ENCODE assay signal across 11 mouse cellular contexts in the genomic region with DNA sequence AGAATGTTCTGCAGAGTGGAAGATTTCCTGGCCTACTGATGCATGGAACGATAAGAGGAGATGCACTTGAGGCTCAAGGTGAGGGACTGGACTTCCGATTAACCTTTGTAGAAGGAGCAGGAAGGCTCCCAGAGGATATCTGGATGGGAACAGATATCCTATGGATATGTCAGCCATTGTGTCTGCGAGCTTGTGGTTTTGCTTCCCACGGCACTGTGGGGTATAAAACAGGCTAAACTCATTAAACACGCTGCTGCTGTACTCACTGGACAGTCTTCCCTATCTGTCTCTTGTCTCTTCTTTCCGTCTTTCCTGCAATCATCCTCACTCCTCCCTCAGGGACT. TPM values are rescaled to one million over a fixed set of nuclear protein-coding genes. Genes with fewer than 3 reads are reported as not detected.
DNase-seq lines count a peak whose midpoint lies in the region; ATAC-seq and TF ChIP-seq lines count a peak whose summit lies in the region.
"Had no signal": no experiment of that assay in that cellular context is flagged by ENCODE, and none has a peak within 500 bp of the region (broad histone marks: within the 10 kb centered on the region; RNA-seq: fewer than 3 reads in every experiment).

No protein-coding gene starts in this region.

- no peaks in the 10 kb centered on the region for H3K9me3 ChIP-seq in CH12.LX (replicated peaks; ENCODE audit: low read length)
- H3K9me3 ChIP-seq in hindbrain, embryonic 11.5 days (ENCODE audit: control insufficient read depth, low read length), result no peaks in the 10 kb centered on the region
- H3K9me3 ChIP-seq in liver, postnatal 0 days (ENCODE audit: low read length), result no peaks in the 10 kb centered on the region

- dilution Hi-C loops in CH12.LX (cut with MboI; ENCODE audit: extremely low pct_ligation_motif_present, extremely low pct_unique_long_range_greater_than_20kb, low sequenced_read_pairs), result no loop called here

- H3K4me3 ChIP-seq in heart, adult 2 months, result peak overlapping the region; percentile 31
- peak overlapping the region in 2 of 3 experiments; percentile 16 to 18 for H3K4me3 ChIP-seq in CH12.LX (replicated peaks in 1 of 3; ENCODE audit: low read depth in 2 of 3, low read length in 2 of 3, poor library complexity in 1 of 3)
- H3K4me3 ChIP-seq in hindbrain, embryonic 11.5 days (ENCODE audit: low read depth, low read length), result peak overlapping the region; percentile 26; the same call in 1 of the 2 replicates
- peak overlapping the region; percentile 22; the same call in 1 of the 2 replicates for H3K4me3 ChIP-seq in liver, postnatal 0 days (ENCODE audit: low read depth, low read length)

- no peak overlapping the region for H3K27ac ChIP-seq in heart, adult 2 months
- H3K27ac ChIP-seq in CH12.LX (ENCODE audit: insufficient read depth, low read depth), result no peak overlapping the region
- no peak overlapping the region for H3K27ac ChIP-seq in hindbrain, embryonic 11.5 days (ENCODE audit: low read depth, low read length)
- H3K27ac ChIP-seq in liver, postnatal 0 days (ENCODE audit: low read depth), result no peak overlapping the region
- H3K27ac ChIP-seq: macrophage had no signal

- no peak for TF ChIP-seq CTCF in heart, adult 2 months (IDR thresholded peaks at IDR 0.05)
- no peak for TF ChIP-seq CTCF in CH12.LX (conservative IDR thresholded peaks at IDR 0.05 in 1 of 2, IDR thresholded peaks at IDR 0.05 in 1 of 2; ENCODE audit: low read depth in 2 of 2, low read length in 2 of 2)
- no peak for TF ChIP-seq CTCF in liver, postnatal 0 days (IDR thresholded peaks at IDR 0.05; ENCODE audit: low read depth)

- in situ Hi-C loops in CH12.LX (cut with MboI; ENCODE audit: low pct_ligation_motif_present, low pct_unique_long_range_greater_than_20kb, low sequenced_read_pairs), result no loop called here

- 37% methylated on average over 6 of the region's 6 CpGs for WGBS in heart, adult 2 months
- 45% methylated on average over 6 of the region's 6 CpGs for WGBS in hindbrain, embryonic 11.5 days
- 37% methylated on average over 6 of the region's 6 CpGs for WGBS in liver, postnatal 0 days (ENCODE audit: insufficient replicate concordance)

- H3K9ac ChIP-seq in heart, adult 2 months (ENCODE audit: low read depth, low read length), result peak overlapping the region; percentile 59
- H3K9ac ChIP-seq in CH12.LX (ENCODE audit: insufficient read depth, low read depth), result no peak overlapping the region
- H3K9ac ChIP-seq in hindbrain, embryonic 11.5 days (ENCODE audit: low read depth, low read length), result peak overlapping the region; percentile 56
- no peak overlapping the region for H3K9ac ChIP-seq in liver, postnatal 0 days (replicated peaks)

- peak overlapping the region; percentile 64 for H3K4me2 ChIP-seq in CH12.LX (ENCODE audit: insufficient read depth, low read depth, poor library complexity, severe bottlenecking)
- peak overlapping the region; percentile 43 for H3K4me2 ChIP-seq in hindbrain, embryonic 11.5 days (replicated peaks; ENCODE audit: low read depth, low read length)
- peak overlapping the region; percentile 66 for H3K4me2 ChIP-seq in liver, postnatal 0 days (ENCODE audit: low read depth, low read length)

- no peaks in the 10 kb centered on the region for H3K79me2 ChIP-seq in heart, adult 2 months (replicated peaks; ENCODE audit: control insufficient read depth, insufficient read depth, low read length)
- H3K79me2 ChIP-seq in CH12.LX (replicated peaks; ENCODE audit: control insufficient read depth, extremely low read depth, insufficient read depth, poor library complexity, severe bottlenecking), result no peaks in the 10 kb centered on the region

- TF ChIP-seq RAD21 in CH12.LX (IDR thresholded peaks at IDR 0.05; ENCODE audit: low read depth, low read length), result no peak

- intact Hi-C loops in heart, adult 2 months (cut with DNase I), result loop anchor here (2.0 kb wide), 2 partner anchors 119 to 161 kb away; no protein-coding TSS in a partner anchor

- no peak for TF ChIP-seq EP300 in heart, adult 2 months (IDR thresholded peaks at IDR 0.05; ENCODE audit: insufficient read depth, low read depth, low read length)
- TF ChIP-seq EP300 in CH12.LX (IDR thresholded peaks at IDR 0.05; ENCODE audit: low read length), result no peak
- TF ChIP-seq EP300 in liver, postnatal 0 days (IDR thresholded peaks at IDR 0.05; ENCODE audit: low read depth), result no peak

- H3K27me3 ChIP-seq in heart, adult 2 months (ENCODE audit: control insufficient read depth, insufficient read depth, low read length), result no peaks in the 10 kb centered on the region
- H3K27me3 ChIP-seq in CH12.LX (replicated peaks), result peaks cover 16% of the 10 kb centered on the region
- H3K27me3 ChIP-seq in hindbrain, embryonic 11.5 days (ENCODE audit: control insufficient read depth, insufficient read depth, low read length), result no peaks in the 10 kb centered on the region
- H3K27me3 ChIP-seq in liver, postnatal 0 days (ENCODE audit: insufficient read depth, low read length), result no peaks in the 10 kb centered on the region

- peaks cover 2% of the 10 kb centered on the region for H3K4me1 ChIP-seq in heart, adult 2 months (ENCODE audit: control insufficient read depth, insufficient read depth, low read length)
- H3K4me1 ChIP-seq in CH12.LX (ENCODE audit: control insufficient read depth in 1 of 2, insufficient read depth in 2 of 2), result peaks cover 4 to 10% of the 10 kb centered on the region in 2 experiments; a peak in 2 of 4 replicates
- H3K4me1 ChIP-seq in hindbrain, embryonic 11.5 days (replicated peaks; ENCODE audit: control insufficient read depth, insufficient read depth, low read length), result no peaks in the 10 kb centered on the region
- 0 out of 2 replicates have a peak, but pooled peaks cover 3% of the 10 kb centered on the region for H3K4me1 ChIP-seq in liver, postnatal 0 days (ENCODE audit: insufficient read depth)

- no peak for TF ChIP-seq POLR2A in heart, adult 2 months (IDR thresholded peaks at IDR 0.05; ENCODE audit: insufficient read depth, low read depth, low read length)
- no peak for TF ChIP-seq POLR2A in CH12.LX (IDR thresholded peaks at IDR 0.05; ENCODE audit: low read depth, low read length)

- no peaks in the 10 kb centered on the region for H3K36me3 ChIP-seq in heart, adult 2 months (ENCODE audit: control insufficient read depth, insufficient read depth, low read length)
- no peaks in the 10 kb centered on the region for H3K36me3 ChIP-seq in CH12.LX (replicated peaks in 1 of 2; ENCODE audit: control insufficient read depth in 1 of 2, insufficient read depth in 1 of 2, low read length in 1 of 2)
- H3K36me3 ChIP-seq in hindbrain, embryonic 11.5 days (ENCODE audit: control insufficient read depth, insufficient read depth, low read length), result no peaks in the 10 kb centered on the region
- H3K36me3 ChIP-seq in liver, postnatal 0 days (replicated peaks; ENCODE audit: insufficient read depth, low read length), result no peaks in the 10 kb centered on the region

- no peak for ATAC-seq in hindbrain, embryonic 11.5 days (ENCODE audit: low FRiP score)
- no peak for ATAC-seq in liver, postnatal 0 days

- DNase-seq in heart, adult 2 months, result no peak
- no peak for DNase-seq in heart, adult 11 months
- DNase-seq in CH12.LX (ENCODE audit: extremely low read depth), result no peak
- no peak for DNase-seq in hindbrain, embryonic 11.5 days (ENCODE audit: low spot score)
- DNase-seq in liver, postnatal 0 days, result no peak
- no peak for DNase-seq in adrenal gland, postnatal 14 days
- DNase-seq in natural killer cell, adult 2 months (ENCODE audit: low spot score in 2 of 2), result no peak
- DNase-seq in cerebellum, postnatal 4 days (ENCODE audit: low spot score in 2 of 2), result no peak

TF ChIP-seq in CH12.LX, 34 proteins besides CTCF, POLR2A, EP300 and RAD21:
- TF ChIP-seq CHD1 (IDR thresholded peaks at IDR 0.05; ENCODE audit: low read depth, low read length) (no peak), MAFK (IDR thresholded peaks at IDR 0.05; ENCODE audit: insufficient replicate concordance, low read length) (no peak)

RNA-seq across cellular contexts. Expression of gene Gm10037, which starts 12.8 kb away (rescaled TPM):
- 1 to 10 TPM in 1 of 2 experiments, under 1 TPM in 1; 0.73 to 1.2 TPM for total RNA-seq in heart, adult 2 months (2021)
- polyA plus RNA-seq in heart, adult 2 months (2012; rRNA removed), result 0.94 TPM in 1 of 2 replicates, not detected in the other
- total RNA-seq in CH12.LX (2012; rRNA removed) (not detected in 2 replicates), CH12.LX (2014; rRNA removed) (not detected in 2 replicates)
- polyA plus RNA-seq in CH12.LX (2012; ENCODE audit: insufficient read length, low read depth), result not detected in 2 replicates
- polyA plus RNA-seq in hindbrain, embryonic 11.5 days (2014; fragmentation: Nextera tagmentation; extraction: Ambion mirVana), result 2.7 and 3.3 TPM in 2 replicates
- polyA plus RNA-seq in liver, postnatal 0 days (2015; fragmentation: Nextera tagmentation; extraction: Ambion mirVana), result 0.21 TPM in 2 replicates
- 1.5 and 2.7 TPM in 2 replicates for total RNA-seq in adrenal gland, postnatal 14 days (2021)

RNA-seq across cellular contexts. Expression of gene BC048507, which starts 19.4 kb away (rescaled TPM):
- total RNA-seq in heart, adult 2 months (2021), result not detected
- not detected in 2 replicates for polyA plus RNA-seq in heart, adult 2 months (2012; rRNA removed)
- total RNA-seq in CH12.LX (2012; rRNA removed), result not detected in 2 replicates
- total RNA-seq in CH12.LX (2014; rRNA removed), result not detected in 2 replicates
- 0.72 TPM in 1 of 2 replicates, not detected in the other for polyA plus RNA-seq in CH12.LX (2012; ENCODE audit: insufficient read length, low read depth)
- not detected in 2 replicates for polyA plus RNA-seq in hindbrain, embryonic 11.5 days (2014; fragmentation: Nextera tagmentation; extraction: Ambion mirVana)
- not detected in 2 replicates for polyA plus RNA-seq in liver, postnatal 0 days (2015; fragmentation: Nextera tagmentation; extraction: Ambion mirVana)
- not detected in 2 replicates for total RNA-seq in adrenal gland, postnatal 14 days (2021)
- total RNA-seq: adrenal gland, postnatal 25 days had no signal
- polyA plus RNA-seq: gonadal fat pad, adult 2 months; macrophage had no signal

RNA-seq across cellular contexts. Expression of gene Zfp273, which starts 30.2 kb away (rescaled TPM):
- total RNA-seq in heart, adult 2 months (2021), result 1 to 10 TPM; 1.5 to 1.6 TPM
- polyA plus RNA-seq in heart, adult 2 months (2012; rRNA removed), result 0.37 and 1.4 TPM in 2 replicates
- total RNA-seq in CH12.LX (2012; rRNA removed) (2.0 and 2.4 TPM in 2 replicates), CH12.LX (2014; rRNA removed) (4.1 and 4.5 TPM in 2 replicates)
- polyA plus RNA-seq in CH12.LX (2012; ENCODE audit: insufficient read length, low read depth), result 1.9 and 2.0 TPM in 2 replicates
- polyA plus RNA-seq in hindbrain, embryonic 11.5 days (2014; fragmentation: Nextera tagmentation; extraction: Ambion mirVana), result 8.4 and 9.7 TPM in 2 replicates
- 0.96 and 1.3 TPM in 2 replicates for polyA plus RNA-seq in liver, postnatal 0 days (2015; fragmentation: Nextera tagmentation; extraction: Ambion mirVana)
- 3.4 and 4.7 TPM in 2 replicates for total RNA-seq in adrenal gland, postnatal 14 days (2021)

Comparison
In these comparisons a context has a peak if more than half of its experiments do, and no peak if none do; other contexts are left out.
1. H3K9ac ChIP-seq: peak in heart, adult 2 months (single experiment) and hindbrain, embryonic 11.5 days (single experiment); none in CH12.LX (single experiment) and liver, postnatal 0 days (single experiment).
2. Peak in every context shown above with its lines, with median percentiles within 50 percentile points of each other: H3K4me3 ChIP-seq and H3K4me2 ChIP-seq.